Comparison of ENCODE assay signal across 16 mouse cellular contexts in the genomic region with DNA sequence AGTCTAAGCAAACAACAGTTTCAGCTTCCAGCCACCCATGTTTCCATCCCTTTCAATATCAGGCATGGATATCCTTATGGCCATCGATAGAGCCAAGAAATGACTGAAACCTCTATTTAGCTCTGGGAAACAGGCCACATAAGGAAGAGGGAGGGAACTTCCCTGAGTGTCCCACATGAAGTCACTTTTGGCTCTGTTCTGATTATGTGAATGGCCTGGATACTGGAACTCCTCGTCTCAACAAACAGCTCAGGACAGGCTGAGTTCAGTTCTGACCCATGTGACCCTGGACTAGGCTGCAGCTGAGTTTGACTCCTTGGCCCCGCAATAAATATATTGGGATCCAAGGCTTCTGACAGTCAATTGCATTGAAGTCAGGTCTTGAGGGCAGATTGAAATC.
DNase-seq lines count a peak whose midpoint lies in the region; ATAC-seq and TF ChIP-seq lines count a peak whose summit lies in the region.
"Had no signal": no experiment of that assay in that cellular context is flagged by ENCODE, and none has a peak within 500 bp of the region (broad histone marks: within the 10 kb centered on the region; RNA-seq: fewer than 3 reads in every experiment).

No protein-coding gene starts in this region.

- no peak for ATAC-seq in heart, embryonic 12.5 days (ENCODE audit: insufficient number of reproducible peaks, low FRiP score)

- DNase-seq in heart, adult 2 months = peak in 1 of 2 experiments; percentile 45
- DNase-seq in adipocyte (ENCODE audit: low spot score) = peak; percentile 64
- DNase-seq in heart, adult 8-10 months (ENCODE audit: low spot score) = peak; percentile 68
- peak; percentile 23 to 24 for DNase-seq in heart, postnatal 36 days
- DNase-seq in thymus, postnatal 10 days (ENCODE audit: low spot score in 2 of 2) = no peak
- no peak for DNase-seq in right cerebral cortex, postnatal 36 days (ENCODE audit: low spot score in 2 of 2)
- DNase-seq: adrenal gland, adult 2 months; gastrocnemius, postnatal 36 days; kidney, adult 8-10 months; kidney, postnatal 4 days; thymus, postnatal 25 days had no signal

- H3K4me1 ChIP-seq in heart, adult 2 months (ENCODE audit: control insufficient read depth, insufficient read depth, low read length) = peaks cover 3% of the 10 kb centered on the region
- no peaks in the 10 kb centered on the region for H3K4me1 ChIP-seq in heart, embryonic 12.5 days (replicated peaks)
- H3K4me1 ChIP-seq: forebrain, embryonic 12.5 days; hindbrain, embryonic 10.5 days; midbrain, embryonic 12.5 days had no signal

- WGBS in heart, adult 2 months = 26% methylated on average over 3 of the region's 3 CpGs
- 74% methylated on average over 3 of the region's 3 CpGs for whole genome bisulfite sequencing in heart, embryonic 12.5 days

- H3K27me3 ChIP-seq in heart, adult 2 months (ENCODE audit: control insufficient read depth, insufficient read depth, low read length) = no peaks in the 10 kb centered on the region
- no peaks in the 10 kb centered on the region for H3K27me3 ChIP-seq in heart, embryonic 12.5 days (replicated peaks)
- H3K27me3 ChIP-seq: forebrain, embryonic 12.5 days; limb, embryonic 13.5 days; midbrain, embryonic 12.5 days had no signal

- no peaks in the 10 kb centered on the region; the same call in 1 of the 2 replicates for H3K79me2 ChIP-seq in heart, adult 2 months (replicated peaks; ENCODE audit: control insufficient read depth, insufficient read depth, low read length)

- TF ChIP-seq EP300 in heart, adult 2 months (IDR thresholded peaks at IDR 0.05; ENCODE audit: insufficient read depth, low read depth, low read length) = no peak

- no peak overlapping the region for H3K4me2 ChIP-seq in heart, embryonic 12.5 days
- H3K4me2 ChIP-seq: forebrain, embryonic 12.5 days; limb, embryonic 13.5 days; midbrain, embryonic 12.5 days had no signal

- intact Hi-C loops in heart, adult 2 months (cut with DNase I) = loop anchor here (5.0 to 10.0 kb wide), 2 partner anchors 40 to 352 kb away; no protein-coding TSS in a partner anchor
- intact Hi-C loops in heart, postnatal 36 days (cut with DNase I) = no loop called here

- 0 out of 2 replicates have a peak, but pooled peaks cover 2% of the 10 kb centered on the region for H3K36me3 ChIP-seq in heart, adult 2 months (ENCODE audit: control insufficient read depth, insufficient read depth, low read length)
- H3K36me3 ChIP-seq in heart, embryonic 12.5 days = no peaks in the 10 kb centered on the region
- H3K36me3 ChIP-seq: forebrain, embryonic 12.5 days; hindbrain, embryonic 10.5 days; limb, embryonic 13.5 days; midbrain, embryonic 12.5 days had no signal

- no peak for TF ChIP-seq CTCF in heart, adult 2 months (IDR thresholded peaks at IDR 0.05)

- no peak overlapping the region for H3K9ac ChIP-seq in heart, adult 2 months (ENCODE audit: low read depth, low read length)
- H3K9ac ChIP-seq in heart, embryonic 12.5 days = no peak overlapping the region
- H3K9ac ChIP-seq: forebrain, embryonic 12.5 days; limb, embryonic 13.5 days; midbrain, embryonic 12.5 days had no signal

- H3K4me3 ChIP-seq in heart, adult 2 months = no peak overlapping the region
- no peak overlapping the region for H3K4me3 ChIP-seq in heart, embryonic 12.5 days
- H3K4me3 ChIP-seq: forebrain, embryonic 12.5 days; hindbrain, embryonic 10.5 days; limb, embryonic 13.5 days; midbrain, embryonic 12.5 days had no signal

- no peaks in the 10 kb centered on the region for H3K9me3 ChIP-seq in heart, embryonic 12.5 days (replicated peaks)
- H3K9me3 ChIP-seq: forebrain, embryonic 12.5 days; hindbrain, embryonic 10.5 days; limb, embryonic 13.5 days; midbrain, embryonic 12.5 days had no signal

- peak overlapping the region; percentile 20 for H3K27ac ChIP-seq in heart, adult 2 months
- H3K27ac ChIP-seq in heart, embryonic 12.5 days (ENCODE audit: poor library complexity, severe bottlenecking) = no peak overlapping the region
- H3K27ac ChIP-seq: forebrain, embryonic 12.5 days; hindbrain, embryonic 10.5 days; limb, embryonic 13.5 days; midbrain, embryonic 12.5 days had no signal

- no peak for TF ChIP-seq POLR2A in heart, adult 2 months (IDR thresholded peaks at IDR 0.05; ENCODE audit: insufficient read depth, low read depth, low read length)

Comparison
In these comparisons a context has a peak if more than half of its experiments do, and no peak if none do; other contexts are left out.
1. DNase-seq: peak in adipocyte (single experiment), heart, adult 8-10 months (single experiment) and heart, postnatal 36 days (2 of 2); none in thymus, postnatal 10 days (0 of 2) and right cerebral cortex, postnatal 36 days (0 of 2).